Mouse (Mus musculus) embryonic fibroblast, embryonic 13.5 days (primary cell): Measurements from ENCODE around the gene Pmfbp1.

Source experiments
- CTCF ChIP-seq: IDR thresholded peaks from 2 replicates; pipeline ENCODE4 v1.5.1; 2011; ENCODE audit warnings: mild to moderate bottlenecking, control low read depth, low read length, moderate library complexity, borderline replicate concordance; ENCODE audit not compliant: insufficient read depth
- POLR2A ChIP-seq: IDR thresholded peaks from 2 replicates; pipeline ENCODE4 v1.6.1; 2011; ENCODE audit warnings: low read depth, mild to moderate bottlenecking, control low read depth, low read length, moderate library complexity

GRCm38 (mm10) chr8:109465056-109465455 lies 28.8 kb upstream of the Pmfbp1 start:
- TF ChIP-seq CTCF (no peak), POLR2A (no peak)
